Mouse (Mus musculus) liver, postnatal 0 days (tissue): ENCODE measurements around the gene Olfr1420.

Experiments
- CTCF ChIP-seq: sonication (generic); IDR thresholded peaks from 2 replicates; pipeline ENCODE4 v1.5.1; 2016; ENCODE audit warnings: antibody characterized with exemption, low read depth
- EP300 ChIP-seq: IDR thresholded peaks from 2 replicates; pipeline ENCODE4 v1.6.1; 2016; ENCODE audit warnings: antibody characterized with exemption, low read depth, mild to moderate bottlenecking

DNA sequence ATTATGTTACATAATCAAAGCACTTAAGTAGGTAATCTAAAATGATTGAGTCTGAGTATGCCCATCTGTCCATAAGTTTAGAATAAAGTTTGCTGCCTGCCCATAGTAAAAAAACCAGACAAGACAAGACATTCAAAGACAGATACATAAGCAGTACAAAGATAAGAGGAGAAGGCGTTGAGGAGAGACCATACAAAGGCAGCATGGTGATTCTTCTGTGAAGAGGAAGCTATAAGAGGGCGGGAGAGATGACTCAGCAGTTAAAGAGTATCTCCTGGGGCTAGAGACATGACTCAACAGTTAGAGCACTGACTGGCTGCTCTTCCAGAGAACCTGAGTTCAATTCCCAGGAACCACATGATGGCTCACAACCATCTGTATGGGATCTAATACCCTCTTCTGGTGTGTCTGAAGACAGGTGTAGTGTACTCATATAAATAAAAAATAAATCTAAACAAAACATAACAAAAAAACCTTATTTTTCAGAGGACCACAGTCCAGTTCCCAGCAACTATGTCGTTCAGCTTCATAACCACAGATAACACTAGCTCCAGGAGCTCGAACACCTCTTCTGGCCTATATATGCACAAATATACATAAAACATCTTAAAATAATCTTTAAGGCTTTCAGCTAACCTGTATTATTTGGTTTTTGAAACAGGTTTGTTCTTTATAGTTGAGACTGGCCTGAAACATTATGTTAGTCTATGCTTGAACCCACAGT is 41.8 kb downstream of the Olfr1420 start:
- no peak for TF ChIP-seq CTCF
- no peak for TF ChIP-seq EP300
